Mouse (Mus musculus) CD4-positive, CD25-positive, alpha-beta regulatory T cell, adult 2 months (primary cell): ENCODE measurements at regions not wholly inside any gene's neighbourhood (a gene's known extent, or its start where the extent isn't known, plus 50 kb on each side); places are given as distances from the start of the nearest gene placed in this dataset.

Source experiments
- DNase-seq: peaks from one replicate; pipeline ENCODE4 v3.0.0-alpha.2; 2012; ENCODE audit warnings: low read depth, low spot score

DNA sequence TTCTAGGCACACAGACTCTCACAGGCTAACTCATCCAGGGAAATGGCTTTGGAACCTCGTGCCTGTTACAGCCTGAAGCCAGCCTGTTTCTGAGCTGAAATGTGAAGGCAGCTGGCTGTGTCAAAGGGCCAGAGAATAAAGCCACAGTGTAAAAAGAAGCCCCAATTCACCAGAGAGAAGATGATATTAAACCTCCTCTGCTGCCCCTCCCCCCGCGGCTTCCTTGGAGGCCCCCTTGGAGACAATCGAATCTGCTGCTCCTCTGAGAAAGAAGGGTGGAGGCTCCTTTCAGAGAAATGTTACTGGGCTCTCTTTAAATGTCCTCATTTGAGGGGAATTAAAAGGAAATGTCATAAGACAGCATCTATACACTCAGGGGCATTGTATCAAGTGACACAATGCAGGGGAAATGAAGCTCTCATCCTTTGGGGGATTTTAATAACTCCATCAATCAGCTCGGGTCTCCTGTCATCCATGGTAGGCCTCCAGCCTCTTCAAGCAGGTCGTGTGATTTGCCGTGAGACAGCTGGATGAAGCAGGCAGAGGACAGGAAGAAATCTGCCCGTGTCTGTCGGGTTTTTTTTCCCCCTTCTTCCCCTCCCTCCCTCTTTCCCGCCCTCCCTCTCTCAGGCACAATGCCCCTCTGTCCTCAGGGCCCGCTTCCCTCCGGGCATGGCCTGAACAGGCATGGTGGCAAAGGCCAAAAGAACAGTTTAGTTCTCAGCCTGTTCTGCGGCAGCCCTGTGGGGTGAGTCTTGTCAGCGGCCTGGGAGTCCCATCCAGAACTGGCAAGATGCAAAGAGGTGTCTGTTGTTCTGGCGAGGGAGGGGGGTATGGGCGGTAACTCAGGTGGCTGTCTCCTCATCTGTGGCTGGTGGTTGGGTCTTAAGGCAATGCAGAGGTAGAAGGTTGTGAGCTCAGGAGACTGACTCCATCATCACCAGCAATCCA, 372.6 kb downstream of the Cog6 start:
- DNase-seq, result peak; percentile 64

DNA sequence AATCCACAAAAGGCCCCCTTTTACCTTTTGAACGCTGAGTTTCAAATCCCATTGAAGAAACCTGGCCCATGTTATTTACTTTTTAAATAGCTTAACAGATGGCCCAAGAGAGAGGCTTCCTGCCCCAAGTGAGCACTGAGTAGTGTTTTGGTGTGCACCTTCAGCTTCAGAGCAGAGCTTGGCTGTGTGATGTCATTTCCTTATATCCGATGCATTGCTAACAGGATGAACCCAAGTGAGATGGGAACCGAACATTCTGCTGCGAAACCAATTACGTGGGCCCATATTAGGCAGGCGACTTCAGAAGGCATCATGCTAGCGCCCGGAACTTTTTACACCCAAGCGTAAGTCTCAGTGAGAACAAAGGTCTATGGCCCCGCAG, 373.2 kb downstream of the Cog6 start:
- peak; percentile 89 for DNase-seq

DNA sequence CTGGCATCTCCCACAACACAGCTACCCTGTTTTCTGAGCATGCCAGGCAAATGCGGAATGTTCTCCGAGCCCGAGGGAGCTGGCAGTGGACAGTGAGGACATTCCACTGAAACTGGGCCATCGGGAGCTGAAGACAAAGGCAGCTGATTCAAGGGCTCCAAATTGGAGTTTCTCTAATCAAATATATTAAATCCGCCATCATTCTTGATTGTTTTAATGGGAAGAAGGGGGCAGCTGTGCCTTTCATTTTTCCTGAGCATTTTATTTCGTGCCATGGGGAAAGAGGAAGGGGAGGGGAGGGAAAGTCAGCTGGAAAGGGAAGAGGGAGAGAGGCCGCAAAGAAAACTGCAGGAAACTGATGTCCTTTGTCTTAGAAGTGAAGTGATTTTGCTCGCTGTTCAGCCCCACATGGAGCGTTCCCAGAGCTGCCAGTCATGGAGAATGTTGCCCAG, 373.9 kb downstream of the Cog6 start:
- no peak for DNase-seq

DNA sequence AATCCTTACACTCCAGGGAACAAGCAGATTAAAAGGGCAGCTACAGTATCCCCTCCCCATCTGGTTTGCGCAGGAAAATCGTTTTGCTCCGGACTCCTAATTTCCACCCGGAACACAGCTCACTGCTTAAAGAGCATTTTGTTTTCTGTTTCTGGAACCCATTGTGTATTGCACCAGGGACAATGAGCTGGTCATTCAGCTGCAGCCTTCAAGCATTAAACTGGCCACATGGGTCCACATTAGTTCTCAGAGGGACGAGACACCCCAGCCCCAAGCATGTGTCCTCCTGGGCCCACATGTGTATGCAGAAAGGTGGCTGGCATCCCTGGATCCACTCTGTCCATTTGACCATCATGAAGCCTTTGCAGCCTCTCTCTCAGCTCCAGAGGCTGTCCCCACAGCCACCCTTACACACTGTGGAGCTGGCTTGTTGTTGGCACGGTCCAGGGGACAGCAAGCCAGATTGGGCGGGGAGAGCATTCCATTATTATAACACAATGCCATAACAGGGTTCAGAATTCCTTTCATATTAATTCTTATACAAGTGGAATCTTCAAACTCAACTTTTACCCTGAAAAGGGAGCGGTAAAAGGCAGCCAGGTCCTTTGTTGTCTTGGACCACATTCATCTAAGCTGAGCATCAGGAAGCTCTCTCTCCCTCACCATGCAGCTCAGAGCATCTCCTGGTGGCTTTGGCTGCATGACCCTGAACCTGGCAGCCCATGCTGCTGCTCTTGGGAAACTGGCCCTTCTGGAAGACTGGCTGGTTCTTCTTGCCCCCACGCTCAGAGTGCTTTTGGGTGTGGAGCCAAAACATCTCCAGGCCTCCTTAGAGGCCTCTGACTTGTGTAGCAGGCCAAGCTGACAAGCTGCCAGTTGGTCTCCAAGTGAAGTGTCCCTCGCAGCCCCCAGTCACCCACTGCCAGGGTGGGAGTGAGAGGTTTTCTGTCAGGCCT, 373.4 kb downstream of the Foxo1 start:
- DNase-seq, result no peak

DNA sequence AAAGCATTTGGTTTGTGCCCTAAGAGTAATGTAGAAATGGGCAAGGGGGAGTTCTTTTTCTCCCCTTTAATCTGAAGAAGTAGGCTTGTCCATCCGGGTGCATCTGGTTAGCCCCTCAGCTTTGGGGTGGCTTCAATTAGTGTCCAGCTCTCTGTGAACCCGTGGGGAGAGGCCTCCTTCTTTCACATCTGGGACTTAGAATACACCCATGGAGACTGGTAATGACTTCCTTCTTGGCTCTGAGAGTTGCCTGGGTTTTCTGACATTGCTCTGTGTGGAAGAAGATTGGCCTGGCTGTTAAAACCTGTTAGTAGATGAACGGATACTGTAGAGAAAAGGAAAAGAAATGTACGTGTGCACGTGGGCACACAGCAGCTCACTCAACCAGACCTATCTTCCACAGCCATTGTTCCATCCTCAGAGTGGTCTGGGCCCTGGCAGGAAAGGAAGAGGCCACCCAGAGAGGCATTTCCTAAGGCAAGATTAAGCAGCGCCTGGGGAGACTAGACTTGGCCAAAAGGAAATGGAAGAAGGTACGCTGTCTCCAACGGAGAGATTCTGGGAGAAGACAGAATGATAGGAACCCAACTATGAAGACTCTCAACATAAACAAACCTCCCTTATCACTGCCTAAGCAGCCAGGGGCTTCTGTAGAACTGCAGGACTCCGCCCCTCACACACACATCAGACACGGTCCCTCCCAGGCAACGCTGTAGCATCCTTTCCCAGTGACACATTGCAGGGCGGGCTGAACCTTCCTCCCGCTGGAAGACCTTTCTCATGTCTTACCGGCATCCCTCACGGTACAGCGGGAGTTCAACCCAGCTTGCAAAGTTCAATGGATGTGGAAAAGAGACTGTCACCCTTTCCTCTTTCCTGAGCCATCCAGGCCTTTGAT, 372.4 kb downstream of the Foxo1 start:
- no peak for DNase-seq

DNA sequence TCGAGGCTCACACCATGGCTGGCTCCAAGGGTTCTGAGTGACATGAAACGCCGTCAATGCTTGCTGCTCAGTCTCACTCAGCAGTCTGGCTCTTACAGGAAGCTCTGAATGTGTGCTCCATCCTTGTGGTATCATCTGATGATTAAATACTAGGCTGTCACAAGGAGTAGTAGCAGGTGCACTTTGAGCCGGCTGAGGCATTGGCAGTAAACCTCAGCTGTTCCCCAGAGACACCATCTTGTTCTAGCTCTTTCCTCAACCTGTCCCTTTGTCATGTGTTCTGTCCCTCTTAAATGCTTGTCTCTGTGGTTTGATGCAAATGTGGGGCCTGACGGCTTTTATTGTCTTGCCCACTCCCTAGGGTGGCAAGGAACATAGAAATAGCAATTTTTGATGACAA, 370.7 kb downstream of the Foxo1 start:
- peak; percentile 43 for DNase-seq

DNA sequence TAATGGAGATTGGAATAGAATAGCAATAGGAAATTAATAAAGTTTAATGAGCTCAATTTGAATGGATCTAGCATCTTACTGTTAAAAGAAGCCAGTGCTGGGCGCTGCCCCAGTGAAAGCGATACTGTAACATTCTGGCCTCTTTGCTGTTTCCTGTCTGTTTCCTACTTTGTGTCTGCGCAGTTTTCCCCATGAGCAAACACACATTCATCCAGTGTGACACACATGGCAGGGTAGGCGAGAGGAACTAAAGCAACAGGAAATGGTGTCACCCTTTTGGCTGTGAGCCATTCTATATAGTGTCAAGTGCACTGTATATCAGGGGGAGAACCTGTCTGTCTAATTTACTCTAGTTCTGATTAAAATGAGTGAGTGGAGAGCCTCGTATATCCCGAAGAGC, 366.2 kb downstream of the Foxo1 start:
- peak; percentile 86 for DNase-seq

DNA sequence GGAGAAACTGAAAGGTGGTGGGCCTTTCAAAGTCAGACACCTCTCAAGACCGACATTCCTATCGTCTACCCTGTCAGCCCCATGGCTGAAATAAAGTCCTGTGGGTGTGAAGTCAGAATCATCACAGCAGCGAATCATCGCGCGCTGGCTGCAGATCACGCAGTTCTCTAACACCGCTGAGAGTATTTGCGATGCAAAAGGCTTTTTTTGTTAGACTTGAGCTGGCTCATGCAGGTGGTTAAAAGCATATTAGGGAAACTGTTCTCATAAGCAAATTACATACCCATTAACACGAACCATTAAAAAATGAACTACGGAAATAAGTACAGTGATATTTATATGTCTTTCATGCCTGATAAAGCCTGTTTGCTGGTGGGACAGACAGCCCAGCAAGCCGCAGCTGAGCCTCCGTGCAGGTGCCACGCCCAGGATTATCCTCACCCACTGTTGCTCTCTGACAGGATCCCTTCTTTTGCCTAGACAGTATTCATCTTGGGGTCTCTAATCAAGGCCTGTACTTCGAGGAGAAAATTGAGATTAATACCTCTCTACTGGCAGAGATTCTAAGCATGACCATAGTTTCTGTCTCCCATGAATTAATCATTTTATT, 365.5 kb downstream of the Foxo1 start:
- no peak for DNase-seq

DNA sequence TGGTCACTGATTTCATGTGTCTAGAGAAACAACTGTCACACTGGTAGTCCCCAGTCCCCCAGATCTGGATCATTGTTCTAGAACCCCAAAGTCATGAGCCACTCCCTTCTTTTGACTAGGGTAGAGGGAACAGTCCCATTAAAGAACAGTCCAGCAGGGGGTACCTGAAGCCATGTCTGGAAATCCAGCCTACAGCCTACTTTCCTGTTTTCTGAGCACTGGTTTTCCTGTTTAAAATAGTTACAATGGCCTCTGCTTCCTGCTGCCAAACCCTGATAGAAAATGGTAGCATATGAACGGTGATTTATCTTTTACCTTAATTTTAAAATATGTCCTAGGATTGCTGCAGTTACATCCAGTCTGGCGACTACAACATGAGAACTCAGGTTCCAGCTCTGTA, 364.5 kb downstream of the Foxo1 start:
- DNase-seq, result no peak

DNA sequence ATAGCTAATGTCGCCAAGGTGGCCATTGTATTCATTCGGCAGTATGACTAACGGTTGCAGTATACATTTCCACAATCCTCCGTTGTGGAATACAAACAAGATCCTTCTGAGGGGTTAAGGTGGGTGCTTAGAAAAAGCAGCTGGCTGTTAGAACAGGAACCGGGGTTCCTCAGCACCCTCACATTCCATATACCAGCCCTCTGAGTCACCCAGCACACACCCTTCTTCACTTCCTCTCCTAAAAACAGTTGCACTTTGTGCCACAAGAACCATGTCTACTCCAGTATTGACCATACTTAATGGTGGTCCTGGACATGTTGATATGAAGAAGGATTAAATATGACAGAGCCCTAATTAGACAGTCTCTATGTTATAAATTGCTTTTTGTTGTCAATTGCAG, 362.1 kb downstream of the Foxo1 start:
- no peak for DNase-seq

DNA sequence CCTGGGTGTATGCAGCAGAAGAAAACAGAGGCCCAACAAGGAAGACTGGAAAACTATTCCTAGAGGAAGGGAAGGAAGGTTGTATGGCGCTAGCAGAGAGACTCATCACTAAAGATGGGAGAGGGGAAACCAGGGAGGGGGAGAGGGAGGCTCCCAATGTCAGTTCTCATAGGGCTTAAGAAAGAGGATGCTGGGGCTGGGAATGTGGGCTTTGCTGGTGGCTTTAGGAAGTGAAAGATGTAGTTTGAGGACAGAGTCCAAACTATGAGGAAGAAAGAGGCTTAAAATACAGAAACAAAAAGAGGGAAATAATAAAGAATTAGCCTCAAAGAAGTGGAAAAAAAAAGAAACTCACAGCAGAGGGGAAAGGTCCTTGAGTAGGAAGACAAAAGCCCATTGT, 357.0 kb downstream of the Foxo1 start:
- DNase-seq, result no peak

DNA sequence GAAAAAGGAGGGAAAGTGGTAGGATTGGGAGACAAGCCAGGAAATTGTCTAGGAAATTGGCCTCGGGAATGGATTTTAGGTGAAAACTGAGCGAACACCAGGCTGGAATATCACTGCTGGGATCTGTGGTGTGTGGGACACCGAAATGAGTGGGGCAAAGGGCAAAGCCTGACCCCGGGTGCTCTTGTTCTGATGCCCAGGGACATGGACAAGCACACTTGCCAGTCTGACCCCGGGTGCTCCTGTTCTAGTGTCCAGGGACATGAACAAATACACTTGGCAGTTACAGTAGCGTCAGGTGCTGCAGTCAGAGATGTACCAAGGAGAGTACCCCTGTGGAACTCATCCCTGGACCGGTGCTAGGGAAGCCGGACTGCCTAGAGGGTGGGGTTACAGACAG, 354.4 kb downstream of the Foxo1 start:
- no peak for DNase-seq

DNA sequence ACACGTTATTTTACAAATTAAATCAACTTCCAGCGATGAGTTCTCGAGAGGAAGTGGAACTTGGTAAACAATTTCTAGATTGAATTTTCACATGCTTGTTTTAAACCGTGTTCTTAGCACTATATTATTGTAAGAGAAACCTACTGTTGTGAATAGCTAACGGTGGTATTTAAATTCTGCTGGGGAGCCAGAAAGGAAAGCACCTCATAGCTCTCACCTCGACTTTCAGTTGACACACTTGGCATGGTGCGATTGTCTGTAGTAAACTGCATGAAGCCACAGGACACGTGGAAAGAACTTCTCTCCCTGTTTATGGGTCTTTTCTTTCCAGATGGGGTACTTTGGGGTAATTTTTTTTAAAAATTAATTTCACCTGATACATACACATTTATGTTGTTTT, 353.8 kb downstream of the Foxo1 start:
- DNase-seq, result peak; percentile 53

DNA sequence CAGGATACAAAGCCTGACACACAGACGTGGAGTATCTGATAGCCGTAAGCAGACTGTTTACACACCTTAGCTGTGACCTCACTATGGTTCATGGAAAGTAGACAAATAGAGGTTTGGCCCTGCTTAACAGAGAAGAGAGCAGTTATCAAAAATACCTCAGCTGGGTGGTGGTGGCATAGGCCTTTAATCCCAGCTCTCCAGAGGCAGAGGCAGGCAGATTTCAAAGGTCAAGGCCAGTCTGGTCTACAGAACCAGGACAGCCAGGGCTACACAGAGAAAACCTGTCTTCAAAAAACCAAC, 350.7 kb downstream of the Foxo1 start:
- no peak for DNase-seq

DNA sequence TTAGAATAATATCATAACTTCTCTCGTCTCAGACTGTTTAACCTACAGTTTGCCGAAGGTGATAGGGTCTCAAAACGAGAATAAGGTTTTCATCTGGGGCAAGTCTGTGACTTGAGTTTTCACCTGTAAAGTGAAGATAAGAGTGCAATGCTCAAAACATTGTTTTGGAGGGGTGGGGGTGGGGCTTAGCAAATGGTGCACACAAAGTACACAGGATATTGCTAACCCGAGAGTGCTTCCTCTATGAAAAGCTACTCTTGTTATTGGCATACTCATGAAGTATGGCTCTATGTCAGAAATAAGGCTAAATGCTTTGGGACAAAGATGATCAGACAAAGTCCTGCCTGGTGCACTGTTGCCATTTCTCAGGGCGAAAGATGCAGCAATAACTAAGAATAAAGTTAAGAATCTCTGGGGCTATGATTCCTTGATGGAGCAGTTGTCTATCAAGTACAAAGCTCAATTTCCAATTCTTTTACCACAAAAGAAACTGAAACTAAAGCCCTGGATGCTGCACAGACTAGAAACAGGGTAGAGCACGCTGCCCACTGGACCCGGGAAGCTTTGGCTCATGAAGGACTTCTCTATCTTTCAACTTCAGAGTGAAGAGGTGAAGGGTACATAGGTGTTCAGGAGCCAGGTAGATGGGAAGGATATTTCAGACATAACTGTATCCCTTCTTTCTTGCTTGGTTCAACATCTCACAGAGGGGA, 350.2 kb downstream of the Foxo1 start:
- DNase-seq, result peak; percentile 73

DNA sequence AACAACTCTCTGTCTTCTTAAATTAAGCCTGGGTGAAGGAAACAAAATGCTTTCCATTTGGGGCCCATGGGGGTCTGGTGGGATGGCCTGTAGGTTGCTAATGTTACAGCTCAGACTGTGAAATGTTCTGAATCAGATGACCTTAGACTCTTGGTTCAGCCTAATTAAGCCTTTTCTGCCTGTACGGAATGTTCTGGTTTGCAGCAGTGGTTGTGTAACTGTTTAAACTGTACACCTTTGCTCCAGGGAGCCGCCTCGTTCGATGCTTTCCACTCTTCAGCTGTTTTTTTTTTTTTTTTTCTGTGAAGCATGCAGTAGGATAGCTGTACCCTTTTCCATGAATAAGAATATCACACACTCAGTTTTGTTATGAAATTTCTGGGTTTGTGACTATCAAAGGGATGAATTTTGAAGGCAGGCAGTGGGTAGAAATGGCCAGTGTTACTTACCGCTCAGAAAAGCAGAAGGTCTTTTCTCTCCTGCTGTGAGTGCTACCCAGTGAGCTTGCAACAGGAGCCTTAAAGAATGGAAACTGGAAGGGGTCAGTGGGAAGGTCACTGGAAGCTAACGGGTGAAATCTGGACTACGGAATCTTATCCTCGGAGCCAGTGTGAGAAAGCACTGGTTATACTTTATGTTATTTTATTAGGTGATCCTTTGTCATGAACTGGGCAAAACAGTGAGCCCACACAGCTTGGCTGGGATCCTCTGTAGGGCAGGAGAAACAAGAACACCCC, 349.4 kb downstream of the Foxo1 start:
- no peak for DNase-seq

DNA sequence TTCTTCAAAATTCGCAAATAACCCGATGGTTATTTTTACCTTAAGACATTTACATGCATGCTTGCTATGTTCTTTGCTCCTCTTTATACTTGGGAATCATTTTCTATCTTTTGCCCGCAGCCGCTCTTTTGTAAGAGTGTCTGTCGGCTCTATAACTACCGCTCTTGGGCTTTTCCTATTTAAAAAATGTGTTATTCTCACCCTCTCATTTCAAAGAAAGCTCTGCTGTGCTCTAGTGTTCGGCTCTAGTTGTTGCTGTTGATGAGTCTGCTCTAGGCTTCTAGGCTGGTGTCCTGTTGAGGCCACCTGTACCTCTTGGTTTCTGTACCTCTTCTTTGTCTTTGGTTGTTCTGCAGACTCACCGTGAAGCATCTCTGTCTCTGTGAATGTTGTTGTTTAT, 343.7 kb downstream of the Foxo1 start:
- no peak for DNase-seq

DNA sequence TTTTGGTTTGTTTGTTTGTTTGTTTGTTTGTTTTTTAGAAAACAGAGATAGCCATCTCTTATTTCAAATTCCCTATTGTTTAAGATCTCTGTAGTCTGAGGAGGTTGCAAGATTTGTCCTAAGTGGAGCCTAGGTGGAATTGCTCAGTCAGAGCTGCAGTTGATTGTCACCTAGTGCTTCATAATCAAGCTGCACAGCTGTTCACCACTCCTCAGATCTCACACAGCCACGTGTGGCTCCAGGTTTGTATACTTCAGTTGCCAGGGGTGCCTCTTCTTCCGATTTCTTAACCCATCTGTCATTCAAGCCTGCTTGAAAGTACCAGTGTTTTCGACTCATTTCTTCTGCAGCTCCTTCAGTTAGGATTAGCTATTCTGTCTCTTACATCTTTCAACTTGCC, 342.3 kb downstream of the Foxo1 start:
- DNase-seq, result no peak

DNA sequence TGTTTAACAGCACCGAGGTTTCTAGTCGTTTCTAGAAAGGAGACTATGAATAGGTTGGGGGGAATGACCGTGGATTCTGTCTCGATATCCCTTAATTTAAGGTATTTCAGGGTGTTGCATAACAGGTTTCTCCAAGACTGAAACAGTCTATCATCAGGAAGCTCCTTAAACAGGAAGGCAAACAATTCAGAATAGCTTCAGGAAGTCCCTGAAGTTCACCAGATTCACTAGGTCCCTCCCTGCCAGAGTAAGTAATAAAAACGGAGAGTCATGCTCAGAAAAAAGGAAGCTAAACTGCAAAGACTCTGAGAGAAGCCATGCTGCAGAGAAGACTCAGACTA, 339.9 kb downstream of the Foxo1 start:
- DNase-seq, result no peak
